Mouse (Mus musculus) brain, embryonic 14.5 days (tissue): ENCODE measurements around the gene Gpr156. TPM values are rescaled to one million over a fixed set of nuclear protein-coding genes. Genes with fewer than 3 reads are reported as not detected.
A peak's percentile ranks its signal among the peaks of the same experiment; 100 is the strongest.
"Not testable (repeated sequence)": the region's sequence is repeated elsewhere in the genome, so short reads cannot be mapped to it uniquely, and the experiment has no call there.

Experiments used
- DNase-seq: peaks from one replicate; pipeline ENCODE4 v3.0.0-alpha.2; 2011; ENCODE audit warnings: low read depth
- CTCF ChIP-seq: fragments of 200-500 bp; IDR thresholded peaks from 2 replicates; pipeline ENCODE4 v1.5.1; 2012; ENCODE audit warnings: inconsistent platforms, mild to moderate bottlenecking, moderate library complexity, borderline replicate concordance; ENCODE audit not compliant: insufficient read depth, insufficient read length; ENCODE audit errors: extremely low read depth
- POLR2A ChIP-seq: fragments of 200-500 bp; IDR thresholded peaks from 2 replicates; pipeline ENCODE4 v1.6.1; 2012; ENCODE audit warnings: mild to moderate bottlenecking, inconsistent platforms, borderline replicate concordance; ENCODE audit not compliant: poor library complexity, insufficient read depth, insufficient read length, severe bottlenecking; ENCODE audit errors: extremely low read depth
- polyA plus RNA-seq: library from polyadenylated mRNA; depleted of rRNA; stranded (reverse); fragments of >200 nt; gene quantifications from 2 replicates; pipeline ENCODE4 v1.2.3, GENCODE M21; 2012

Gpr156 gene
- polyA plus RNA-seq, 1 experiment, result 7.0 TPM

DNA sequence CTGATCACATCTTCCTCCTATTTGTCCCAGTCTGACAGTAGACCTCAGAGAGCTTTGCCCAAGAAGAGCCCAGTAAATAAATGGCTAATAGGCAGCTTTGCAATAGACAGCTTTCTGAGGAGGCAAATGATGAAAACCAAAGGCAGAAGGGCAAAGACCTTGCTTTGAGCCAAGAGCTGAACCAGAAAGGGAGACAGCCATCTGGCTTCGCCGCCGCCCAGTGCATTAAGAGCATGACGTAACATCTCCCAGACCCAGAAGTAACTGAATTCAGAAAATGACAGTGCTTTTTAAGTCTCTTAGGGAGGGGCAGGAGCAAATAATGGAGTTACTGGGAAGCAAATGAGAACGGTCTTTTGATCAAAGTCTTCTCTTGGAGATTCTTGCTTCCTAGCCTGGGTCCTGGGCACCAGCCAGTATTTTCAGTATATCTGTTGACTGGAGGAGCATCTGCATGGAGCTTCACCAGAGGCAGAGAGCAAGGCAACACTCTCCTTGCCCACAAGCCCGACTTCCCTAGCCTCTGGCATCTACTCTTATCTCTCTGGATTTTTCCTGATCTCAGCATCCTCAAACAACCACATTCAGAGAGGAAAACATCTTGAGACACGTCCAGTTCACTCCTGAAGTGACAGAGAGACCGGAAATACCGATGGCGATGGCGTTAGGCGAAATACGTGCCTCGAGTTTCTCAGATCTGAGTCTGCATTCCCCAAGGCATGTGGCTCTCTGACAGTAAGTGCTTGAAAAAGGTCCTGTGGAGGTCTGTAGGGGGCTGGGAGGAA lies 92.9 kb downstream of the Gpr156 start:
- no peak for DNase-seq
- TF ChIP-seq POLR2A (no peak), CTCF (no peak)

DNA sequence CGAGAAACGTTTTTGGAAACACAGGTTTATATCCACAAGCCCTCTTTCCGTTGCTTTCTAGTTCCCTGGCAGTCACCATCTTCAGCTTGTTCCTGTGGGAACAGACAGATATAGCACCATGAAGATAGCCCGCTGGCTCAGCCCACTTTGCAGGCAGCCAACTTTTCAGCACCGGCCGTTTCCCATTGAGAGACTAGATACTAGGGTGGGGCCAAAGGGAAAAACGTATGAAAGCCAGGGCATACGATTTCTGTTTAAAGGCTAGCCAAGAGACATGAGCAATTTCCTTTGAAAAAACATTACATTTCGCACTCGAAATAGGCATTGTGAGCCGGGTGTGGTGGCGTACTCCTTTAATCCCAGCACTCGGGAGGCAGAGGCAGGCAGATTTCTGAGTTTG lies 95.2 kb downstream of the Gpr156 start:
- TF ChIP-seq POLR2A (no peak), CTCF (no peak)
- no peak for DNase-seq

DNA sequence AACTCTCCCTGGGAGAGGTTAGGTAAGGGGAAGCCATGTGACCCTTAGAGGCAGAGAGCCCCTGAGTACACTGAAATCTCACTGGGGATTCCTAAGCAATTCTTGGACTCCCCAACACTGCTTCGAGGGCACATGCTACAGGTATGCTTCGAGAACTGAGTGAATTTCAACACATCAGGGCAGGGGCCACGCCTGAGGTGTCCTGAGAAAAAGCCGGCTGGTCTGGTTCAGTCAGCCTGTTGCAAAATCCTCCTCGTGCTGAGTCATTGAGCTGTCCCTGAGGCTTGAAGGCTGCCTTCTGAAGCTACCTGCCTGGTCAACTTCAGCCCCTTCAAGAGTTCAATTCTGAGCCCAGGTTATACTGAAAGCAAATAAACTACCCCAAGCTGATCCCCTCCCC lies 96.1 kb downstream of the Gpr156 start:
- DNase-seq, result no peak
- TF ChIP-seq CTCF, result no peak
- TF ChIP-seq POLR2A, result no peak

DNA sequence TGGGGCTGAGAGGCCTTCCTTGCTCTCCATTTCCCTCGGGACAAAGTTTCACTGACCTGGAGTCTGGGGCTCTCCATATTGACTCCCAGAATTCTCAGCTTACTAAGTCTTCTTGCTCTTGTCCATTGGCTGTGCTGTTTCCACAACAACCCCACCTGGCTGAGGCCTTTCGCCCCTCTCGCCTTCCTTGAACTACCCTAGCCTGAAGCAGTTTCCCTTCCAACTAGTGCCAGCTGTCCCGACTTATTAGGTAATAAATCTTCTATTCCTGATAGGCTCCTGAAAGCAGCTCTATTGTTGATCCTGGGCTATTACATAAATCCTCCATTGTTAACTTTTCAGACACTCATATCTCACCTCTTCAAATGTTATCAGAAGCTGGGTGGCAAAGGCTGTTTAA lies 96.6 kb downstream of the Gpr156 start:
- TF ChIP-seq POLR2A (no peak), CTCF (no peak)
- no peak for DNase-seq

DNA sequence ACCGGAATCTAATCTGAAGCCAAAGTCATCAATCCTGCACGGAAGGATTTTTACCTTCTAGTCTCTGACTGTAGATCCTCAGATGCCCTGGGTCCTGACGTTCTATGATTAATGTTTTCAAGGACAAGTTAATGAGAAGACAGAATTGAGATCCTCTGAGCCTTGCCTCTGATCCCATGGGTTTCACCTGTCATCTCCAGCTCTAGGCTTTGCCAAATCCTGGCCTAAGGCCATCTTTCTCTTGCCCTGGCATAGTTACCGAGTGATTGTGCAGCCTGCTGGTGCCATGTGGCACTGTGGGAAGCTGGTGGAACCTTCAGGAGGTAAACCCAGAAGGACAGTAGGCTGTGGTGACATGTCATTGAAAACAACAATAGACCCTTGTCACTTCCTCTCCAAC lies 98.7 kb downstream of the Gpr156 start:
- TF ChIP-seq POLR2A (no peak), CTCF (no peak)
- no peak for DNase-seq

DNA sequence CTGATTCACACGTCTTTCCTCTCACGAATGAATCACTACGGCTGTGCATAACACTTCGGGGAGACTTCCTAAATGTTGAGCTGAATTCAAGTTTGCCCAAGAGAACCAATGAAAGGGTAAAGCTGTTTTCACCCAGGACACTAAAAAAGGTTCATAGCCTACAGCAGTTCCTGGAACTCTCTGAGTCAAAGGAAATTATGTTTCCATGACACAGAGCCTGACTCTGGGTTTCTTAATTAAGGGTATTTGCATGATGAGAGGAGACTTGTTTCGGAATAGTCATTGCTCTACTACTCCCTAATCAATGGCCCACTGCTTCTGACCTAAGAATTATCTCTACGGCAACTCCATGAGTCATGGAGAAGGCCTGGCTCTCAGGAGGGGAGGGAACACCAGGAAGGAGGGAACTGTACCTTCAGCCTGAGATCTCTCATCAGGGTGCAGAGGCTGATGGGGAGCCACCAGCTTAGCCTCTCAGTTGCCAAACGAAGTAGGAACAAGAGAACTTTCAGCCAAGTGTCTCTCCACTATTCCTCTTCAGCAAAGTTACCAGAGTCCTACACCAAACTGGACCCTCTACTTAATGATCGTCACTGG lies 100.7 kb downstream of the Gpr156 start:
- TF ChIP-seq POLR2A (no peak), CTCF (no peak)
- DNase-seq, result no peak

DNA sequence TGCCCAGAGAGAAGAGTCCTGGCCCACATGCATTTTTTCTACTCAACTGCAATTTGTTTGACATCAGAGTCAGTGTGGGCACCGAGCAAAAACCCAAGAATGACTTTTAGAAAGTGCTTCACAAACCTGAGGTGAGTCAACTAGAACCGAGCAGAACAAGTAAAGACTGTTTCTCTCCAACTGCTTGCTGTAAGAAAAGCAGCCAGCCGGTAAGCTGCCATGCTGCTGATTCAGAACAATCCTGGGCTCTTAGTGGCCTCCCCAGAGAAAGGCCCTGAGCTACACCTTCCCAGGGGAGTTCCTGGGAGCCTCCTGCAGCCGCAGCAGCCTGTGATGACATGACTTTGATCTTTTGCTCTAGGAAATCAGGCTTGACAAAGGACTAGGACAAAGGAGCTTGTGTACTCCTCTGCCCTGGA lies 101.7 kb downstream of the Gpr156 start:
- peak; percentile 19 for DNase-seq
- TF ChIP-seq POLR2A (no peak), CTCF (no peak)

DNA sequence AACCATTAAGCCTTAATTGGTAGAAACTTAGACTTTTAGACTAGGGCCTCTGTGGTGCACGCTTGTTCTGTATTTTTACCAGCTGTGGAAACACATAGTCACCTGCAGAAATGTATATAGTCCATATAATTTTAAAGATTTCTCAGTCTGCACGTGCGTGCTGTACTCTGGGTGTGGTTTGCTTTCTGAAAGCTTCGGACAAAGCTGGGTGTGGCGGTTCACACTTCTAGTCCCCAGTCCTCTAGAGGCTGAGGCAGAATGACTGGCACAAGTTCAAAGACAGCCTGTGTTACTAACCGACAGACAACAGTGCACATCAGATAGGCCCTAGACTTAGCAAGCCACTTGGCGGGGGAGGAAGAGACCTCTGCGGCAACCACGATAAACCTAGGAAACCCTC lies 116.3 kb downstream of the Gpr156 start:
- TF ChIP-seq POLR2A (no peak), CTCF (no peak)
- no peak for DNase-seq

DNA sequence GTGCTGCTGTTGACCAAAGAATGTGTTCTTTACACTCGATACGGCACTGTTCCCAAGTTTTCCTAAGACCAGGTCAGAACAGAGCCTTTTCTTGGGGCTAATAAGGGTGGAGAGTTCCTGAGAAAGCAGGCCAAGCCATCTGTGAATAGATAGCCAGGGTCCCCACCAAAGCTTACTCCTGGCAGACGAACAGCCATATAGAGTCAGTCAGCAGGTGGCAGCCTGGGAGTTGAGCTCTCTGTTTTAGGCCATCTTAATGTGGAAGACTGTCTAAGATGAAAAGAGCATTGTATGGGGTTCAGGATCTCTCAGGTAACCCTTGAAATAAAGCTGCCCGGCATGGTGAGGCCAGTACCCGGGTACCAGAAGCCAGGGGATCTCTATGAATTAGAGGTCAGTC lies 116.8 kb downstream of the Gpr156 start:
- DNase-seq, result peak; percentile 6
- TF ChIP-seq CTCF (no peak; the same call in 1 of the 2 replicates), POLR2A (no peak)

DNA sequence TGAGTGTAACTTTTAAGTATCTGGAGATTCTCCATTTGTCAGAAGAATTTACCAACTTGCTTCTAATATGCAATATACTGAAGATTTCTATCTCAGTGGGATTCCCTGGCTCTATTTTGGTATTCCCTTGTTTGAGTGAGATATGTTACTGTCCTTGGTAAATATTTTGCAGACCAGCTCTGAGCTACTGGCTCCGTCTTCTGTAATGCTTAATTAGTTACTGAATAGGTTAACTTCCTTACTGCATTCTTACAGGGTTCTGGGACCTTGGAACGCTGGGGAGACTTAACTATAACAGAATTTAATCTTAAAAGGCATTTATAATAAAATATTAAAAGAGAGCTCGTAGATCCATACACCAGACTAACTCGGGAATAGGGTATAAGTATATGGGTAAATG lies 121.8 kb downstream of the Gpr156 start:
- DNase-seq, result not testable (repeated sequence)

DNA sequence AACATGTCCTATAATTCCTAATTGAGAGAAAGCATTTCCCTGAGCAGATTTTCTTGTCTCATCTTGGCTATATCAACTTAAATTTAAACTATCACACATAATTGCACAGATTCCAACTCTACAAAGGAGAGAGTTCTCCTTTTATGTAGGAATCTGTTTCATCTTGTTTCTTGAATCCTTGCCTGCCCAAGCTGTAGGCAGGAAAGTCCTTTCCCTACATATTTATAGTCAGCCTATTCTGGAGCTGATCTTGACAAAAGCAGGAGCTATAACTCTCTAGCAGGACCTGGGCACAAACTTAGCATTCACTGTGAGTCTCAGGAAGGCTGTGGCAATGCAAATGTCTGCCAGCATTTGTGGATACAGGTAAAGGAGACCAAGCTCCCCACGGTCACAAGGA lies 125.9 kb downstream of the Gpr156 start:
- TF ChIP-seq CTCF (no peak), POLR2A (no peak)
- DNase-seq, result no peak

DNA sequence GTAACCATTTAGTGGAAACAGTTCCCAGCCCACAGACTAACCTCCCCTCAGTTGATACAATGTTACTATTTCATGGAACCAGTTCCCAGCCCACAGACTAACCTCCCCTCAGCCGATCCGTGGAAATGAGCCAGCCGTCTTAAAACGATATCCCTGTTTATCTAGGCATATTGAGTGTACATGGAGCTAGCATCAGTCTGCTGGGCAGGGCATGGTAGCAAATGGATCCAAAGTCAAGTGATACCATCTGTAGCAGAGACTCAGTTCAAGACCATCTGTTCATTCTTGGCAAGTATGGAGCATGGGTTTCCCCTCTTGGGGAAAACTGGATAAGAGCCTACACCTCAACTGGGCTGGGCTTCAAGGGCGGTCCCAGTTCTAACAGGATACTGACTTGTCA lies 128.3 kb downstream of the Gpr156 start:
- DNase-seq, result peak; percentile 79
- TF ChIP-seq CTCF (no peak), POLR2A (no peak)
